ENCODE assay signal across 7 mouse cellular contexts in the genomic region with DNA sequence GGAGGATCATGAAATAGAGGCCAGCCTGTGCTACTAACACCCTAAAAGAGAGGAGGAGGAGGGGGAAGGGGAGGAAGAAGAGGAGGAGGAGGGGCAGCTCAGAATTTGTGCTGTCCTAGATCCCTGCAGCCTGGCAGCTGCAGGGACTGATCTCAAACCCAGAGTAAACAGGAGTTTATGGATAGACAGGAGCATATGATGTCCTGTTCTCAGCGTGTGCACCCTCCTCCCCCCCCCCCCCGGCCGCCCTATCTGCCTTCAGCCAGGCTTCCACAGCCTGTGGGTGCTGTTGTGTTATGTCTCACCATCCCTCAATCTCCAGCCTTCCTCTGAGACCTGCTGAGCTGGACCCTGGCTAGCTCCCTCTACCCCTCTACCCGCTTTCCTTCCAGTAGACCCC. TPM values are rescaled to one million over a fixed set of nuclear protein-coding genes. Genes with fewer than 3 reads are reported as not detected.
DNase-seq lines count a peak whose midpoint lies in the region; ATAC-seq and TF ChIP-seq lines count a peak whose summit lies in the region.

A gene (minus strand): TSS at position 101 of the 400 bp plus-strand sequence.

- H3K27me3 ChIP-seq in E14TG2a.4 (ENCODE audit: insufficient read depth, low read length) (no peaks in the 10 kb centered on the region), MEL (ENCODE audit: control insufficient read depth in 1 of 2, insufficient read depth in 2 of 2, low read length in 2 of 2) (no peaks in the 10 kb centered on the region)
- H3K27me3 ChIP-seq in forebrain, embryonic 16.5 days (replicated peaks; ENCODE audit: control insufficient read depth, insufficient read depth, low read length), result no peaks in the 10 kb centered on the region
- no peaks in the 10 kb centered on the region for H3K27me3 ChIP-seq in hindbrain, embryonic 14.5 days (ENCODE audit: control insufficient read depth, insufficient read depth, low read length)
- no peaks in the 10 kb centered on the region for H3K27me3 ChIP-seq in liver, postnatal 0 days (ENCODE audit: insufficient read depth, low read length)

- H3K9me3 ChIP-seq in E14TG2a.4 (ENCODE audit: low read length), result peaks cover 8% of the 10 kb centered on the region; the same call in 1 of the 2 replicates
- H3K9me3 ChIP-seq in MEL (replicated peaks; ENCODE audit: insufficient read depth, low read length), result no peaks in the 10 kb centered on the region
- H3K9me3 ChIP-seq in forebrain, embryonic 16.5 days (ENCODE audit: control insufficient read depth, low read length), result no peaks in the 10 kb centered on the region
- no peaks in the 10 kb centered on the region for H3K9me3 ChIP-seq in hindbrain, embryonic 14.5 days (ENCODE audit: control insufficient read depth, low read length)
- H3K9me3 ChIP-seq in liver, postnatal 0 days (ENCODE audit: low read length), result no peaks in the 10 kb centered on the region

- peaks cover 20% of the 10 kb centered on the region for H3K79me2 ChIP-seq in MEL (ENCODE audit: control insufficient read depth, insufficient read depth, low read length, poor library complexity)

- H3K36me3 ChIP-seq in E14TG2a.4 (ENCODE audit: insufficient read depth, low read length) (peaks cover 32% of the 10 kb centered on the region), MEL (ENCODE audit: control insufficient read depth in 1 of 2, insufficient read depth in 2 of 2, low read length in 2 of 2) (peaks cover 2 to 17% of the 10 kb centered on the region in 2 experiments; a peak in 3 of 4 replicates)
- peaks cover 2% of the 10 kb centered on the region; the same call in 1 of the 2 replicates for H3K36me3 ChIP-seq in forebrain, embryonic 16.5 days (ENCODE audit: control insufficient read depth, insufficient read depth)
- peaks cover 22% of the 10 kb centered on the region for H3K36me3 ChIP-seq in hindbrain, embryonic 14.5 days (replicated peaks; ENCODE audit: control insufficient read depth, insufficient read depth)
- peaks cover 11% of the 10 kb centered on the region for H3K36me3 ChIP-seq in liver, postnatal 0 days (replicated peaks; ENCODE audit: insufficient read depth, low read length)

- peaks cover 80% of the 10 kb centered on the region for H3K4me1 ChIP-seq in E14TG2a.4 (replicated peaks; ENCODE audit: low read depth, low read length)
- H3K4me1 ChIP-seq in MEL (ENCODE audit: control insufficient read depth in 1 of 2, insufficient read depth in 2 of 2, low read length in 2 of 2), result peaks cover 7 to 21% of the 10 kb centered on the region in 2 experiments
- H3K4me1 ChIP-seq in forebrain, embryonic 16.5 days (replicated peaks; ENCODE audit: control insufficient read depth, insufficient read depth, low read length), result peaks cover 16% of the 10 kb centered on the region
- peaks cover 17% of the 10 kb centered on the region for H3K4me1 ChIP-seq in hindbrain, embryonic 14.5 days (replicated peaks; ENCODE audit: control insufficient read depth, insufficient read depth, low read length)
- H3K4me1 ChIP-seq in liver, postnatal 0 days (ENCODE audit: insufficient read depth), result peaks cover 16% of the 10 kb centered on the region; the same call in 1 of the 2 replicates

- TF ChIP-seq RAD21 in MEL (IDR thresholded peaks at IDR 0.05; ENCODE audit: low read depth, low read length), result no peak

- TF ChIP-seq CTCF in E14TG2a.4 (conservative IDR thresholded peaks at IDR 0.05; ENCODE audit: low read length) (no peak), MEL (IDR thresholded peaks at IDR 0.05 in 2 of 3, conservative IDR thresholded peaks at IDR 0.05 in 1 of 3; ENCODE audit: control insufficient read depth in 1 of 3, insufficient read depth in 1 of 3, low read depth in 2 of 3, low read length in 3 of 3, poor library complexity in 1 of 3, severe bottlenecking in 1 of 3) (no peak)
- no peak for TF ChIP-seq CTCF in liver, postnatal 0 days (IDR thresholded peaks at IDR 0.05; ENCODE audit: low read depth)

- DNase-seq in MEL (ENCODE audit: low read depth, low spot score), result no peak
- no peak for DNase-seq in hindbrain, embryonic 14.5 days (ENCODE audit: low spot score)
- no peak for DNase-seq in liver, postnatal 0 days
- DNase-seq in ovary, postnatal 10 days (ENCODE audit: low spot score), result no peak
- no peak for DNase-seq in cerebellum, adult 9-10 months

- H3K4me2 ChIP-seq in forebrain, embryonic 16.5 days (ENCODE audit: low read length), result peak within 1 kb of the TSS; percentile 95
- peak within 1 kb of the TSS; percentile 95 for H3K4me2 ChIP-seq in hindbrain, embryonic 14.5 days (replicated peaks)
- peak within 1 kb of the TSS; percentile 97 for H3K4me2 ChIP-seq in liver, postnatal 0 days (ENCODE audit: low read depth, low read length)

- H3K27ac ChIP-seq in MEL (ENCODE audit: control insufficient read depth, low read depth, low read length), result peak within 1 kb of the TSS; percentile 74
- H3K27ac ChIP-seq in forebrain, embryonic 16.5 days (ENCODE audit: low read length), result peak within 1 kb of the TSS; percentile 60
- H3K27ac ChIP-seq in hindbrain, embryonic 14.5 days, result peak within 1 kb of the TSS; percentile 76
- peak within 1 kb of the TSS; percentile 81 for H3K27ac ChIP-seq in liver, postnatal 0 days (ENCODE audit: low read depth)

- peak within 1 kb of the TSS; percentile 89 for H3K4me3 ChIP-seq in E14TG2a.4 (replicated peaks; ENCODE audit: low read length)
- peak within 1 kb of the TSS; percentile 81 to 92 for H3K4me3 ChIP-seq in MEL (ENCODE audit: control insufficient read depth in 1 of 2, insufficient read depth in 1 of 2, low read depth in 2 of 2, low read length in 2 of 2)
- H3K4me3 ChIP-seq in forebrain, embryonic 16.5 days (replicated peaks; ENCODE audit: low read length), result peak within 1 kb of the TSS; percentile 83
- H3K4me3 ChIP-seq in hindbrain, embryonic 14.5 days (replicated peaks; ENCODE audit: low read length), result peak within 1 kb of the TSS; percentile 65
- H3K4me3 ChIP-seq in liver, postnatal 0 days (ENCODE audit: low read depth, low read length), result peak within 1 kb of the TSS; percentile 64

- WGBS in forebrain, embryonic 16.5 days, result 71% methylated on average over 2 of the region's 4 CpGs
- WGBS in hindbrain, embryonic 14.5 days, result 100% methylated on average over 1 of the region's 4 CpGs
- 82% methylated on average over 1 of the region's 4 CpGs for WGBS in liver, postnatal 0 days (ENCODE audit: insufficient replicate concordance)

- peak within 1 kb of the TSS; percentile 90 for H3K9ac ChIP-seq in MEL (ENCODE audit: control insufficient read depth, low read depth, low read length, poor library complexity, severe bottlenecking)
- peak within 1 kb of the TSS; percentile 96 for H3K9ac ChIP-seq in forebrain, embryonic 16.5 days (replicated peaks; ENCODE audit: low read depth, low read length)
- peak within 1 kb of the TSS; percentile 96 for H3K9ac ChIP-seq in hindbrain, embryonic 14.5 days
- H3K9ac ChIP-seq in liver, postnatal 0 days (replicated peaks), result peak within 1 kb of the TSS; percentile 77

- no peak for TF ChIP-seq POLR2A in MEL (IDR thresholded peaks at IDR 0.05; ENCODE audit: control insufficient read depth in 1 of 2, insufficient read depth in 1 of 2, low read depth in 1 of 2, low read length in 2 of 2, poor library complexity in 1 of 2)

- ATAC-seq in forebrain, embryonic 16.5 days, result no peak; the same call in 1 of the 2 replicates
- no peak for ATAC-seq in hindbrain, embryonic 14.5 days (ENCODE audit: low FRiP score)
- peak; percentile 40 for ATAC-seq in liver, postnatal 0 days

- no peak for TF ChIP-seq EP300 in MEL (IDR thresholded peaks at IDR 0.05; ENCODE audit: low read depth in 1 of 2, low read length in 2 of 2)
- TF ChIP-seq EP300 in liver, postnatal 0 days (IDR thresholded peaks at IDR 0.05; ENCODE audit: low read depth), result no peak

TF ChIP-seq in MEL, 35 proteins besides CTCF, POLR2A, EP300 and RAD21:
- TF ChIP-seq TAL1 (IDR thresholded peaks at IDR 0.05; ENCODE audit: low read length), result peak; percentile 27; the same call in 1 of the 2 replicates
- no peak for TF ChIP-seq MAFK (IDR thresholded peaks at IDR 0.05; ENCODE audit: borderline replicate concordance, low read depth, low read length)

RNA-seq across cellular contexts. Expression of the gene that starts here (rescaled TPM):
- 66.8 and 75.4 TPM in 2 replicates for total RNA-seq in MEL (2012; rRNA removed)
- 100 to 1,000 TPM in 1 of 2 experiments, not detected in 1; 150 TPM for polyA plus RNA-seq in MEL (2012; ENCODE audit: insufficient read depth in 1 of 2, insufficient read length in 2 of 2, low read depth in 1 of 2, low replicate concordance in 2 of 2, missing spikeins in 1 of 2)
- polyA plus RNA-seq in forebrain, embryonic 16.5 days (2015; fragmentation: Nextera tagmentation; extraction: Ambion mirVana), result 2.2 and 2.7 TPM in 2 replicates
- 5.9 and 6.9 TPM in 2 replicates for polyA plus RNA-seq in hindbrain, embryonic 14.5 days (2014; fragmentation: Nextera tagmentation; extraction: Ambion mirVana)
- 2.7 and 2.9 TPM in 2 replicates for polyA plus RNA-seq in liver, postnatal 0 days (2015; fragmentation: Nextera tagmentation; extraction: Ambion mirVana)
